Mouse (Mus musculus) retina, embryonic 14.5 days (tissue): Measurements from ENCODE around the gene Themis2.
"Not testable (repeated sequence)": the region's sequence is repeated elsewhere in the genome, so short reads cannot be mapped to it uniquely, and the experiment has no call there.

Experiments
- DNase-seq: peaks from one replicate; pipeline ENCODE4 v3.0.0-alpha.2; 2015; ENCODE audit warnings: low spot score

Gene Themis2

DNA sequence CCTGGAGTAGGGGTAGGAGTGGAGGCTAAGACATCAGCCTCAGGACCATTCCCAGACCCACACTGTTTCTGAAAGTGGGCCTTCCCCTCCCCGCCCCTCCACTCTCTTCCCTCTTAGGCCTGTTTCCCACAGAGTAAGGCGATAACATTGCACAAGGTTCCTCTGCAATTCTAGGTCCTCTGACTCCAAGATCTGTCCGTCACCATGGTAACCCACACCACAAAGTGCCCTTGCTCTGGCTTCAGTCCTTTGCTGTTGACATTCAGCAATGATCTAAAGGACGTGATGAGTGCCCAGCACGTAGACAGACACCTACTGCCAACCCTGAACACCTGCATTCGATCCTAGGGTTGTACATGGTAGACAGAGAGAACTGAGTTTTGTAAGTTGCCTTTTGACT lies 43.2 kb downstream of the Themis2 start:
- no peak for DNase-seq

DNA sequence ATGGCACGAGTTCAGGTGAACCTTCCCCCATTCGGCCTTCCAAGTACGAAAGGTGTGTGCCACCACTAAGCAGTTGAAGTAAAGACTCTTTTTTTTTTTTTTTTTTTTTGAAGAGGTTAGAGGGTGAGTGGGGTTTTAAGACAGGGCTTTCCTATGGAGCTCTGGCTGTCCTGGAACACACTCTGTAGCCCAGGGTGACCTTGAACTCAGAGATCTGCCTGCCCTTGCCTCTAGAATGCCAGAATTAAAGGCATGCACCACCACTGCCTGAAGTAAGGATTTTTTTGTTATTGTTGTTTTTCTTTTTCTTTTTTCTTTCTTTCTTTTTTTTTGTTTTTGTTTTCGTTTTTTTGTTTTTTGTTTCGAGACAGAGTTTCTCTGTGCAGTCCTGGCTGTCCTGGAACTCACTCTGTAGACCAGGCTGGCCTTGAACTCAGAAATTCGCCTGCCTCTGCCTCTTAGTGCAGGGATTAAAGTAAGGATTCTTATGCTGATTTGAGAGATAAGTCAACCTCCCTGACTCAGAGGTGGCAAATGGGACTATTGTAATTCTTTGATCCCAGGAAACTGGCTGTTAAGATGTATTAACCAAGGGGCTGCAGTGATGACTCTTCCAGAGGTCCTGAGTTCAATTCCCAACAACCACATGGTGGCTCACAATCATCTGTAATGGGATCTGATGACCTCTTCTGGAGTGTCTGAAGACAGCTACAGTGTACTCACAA lies 46.8 kb downstream of the Themis2 start:
- DNase-seq, result no peak

DNA sequence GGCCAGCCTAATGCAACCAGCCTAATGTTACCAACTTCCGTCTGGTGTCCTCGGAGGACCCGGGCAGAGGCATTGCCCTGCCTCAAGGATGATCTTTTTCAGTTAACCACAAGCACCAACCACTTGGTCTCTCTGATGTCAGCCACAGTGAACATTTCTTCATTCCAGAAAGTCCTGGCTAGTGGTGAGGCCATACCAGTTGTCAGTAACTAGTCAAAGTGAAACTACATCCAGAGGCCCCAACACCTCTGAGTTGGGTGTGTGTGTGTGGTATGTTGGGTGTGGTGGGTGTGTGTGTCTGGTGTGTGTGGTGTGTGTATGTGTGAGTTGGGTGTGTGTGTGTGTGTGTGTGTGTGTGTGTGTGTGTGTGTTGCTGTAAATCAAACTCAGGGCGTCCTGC lies 47.4 kb downstream of the Themis2 start:
- no peak for DNase-seq

DNA sequence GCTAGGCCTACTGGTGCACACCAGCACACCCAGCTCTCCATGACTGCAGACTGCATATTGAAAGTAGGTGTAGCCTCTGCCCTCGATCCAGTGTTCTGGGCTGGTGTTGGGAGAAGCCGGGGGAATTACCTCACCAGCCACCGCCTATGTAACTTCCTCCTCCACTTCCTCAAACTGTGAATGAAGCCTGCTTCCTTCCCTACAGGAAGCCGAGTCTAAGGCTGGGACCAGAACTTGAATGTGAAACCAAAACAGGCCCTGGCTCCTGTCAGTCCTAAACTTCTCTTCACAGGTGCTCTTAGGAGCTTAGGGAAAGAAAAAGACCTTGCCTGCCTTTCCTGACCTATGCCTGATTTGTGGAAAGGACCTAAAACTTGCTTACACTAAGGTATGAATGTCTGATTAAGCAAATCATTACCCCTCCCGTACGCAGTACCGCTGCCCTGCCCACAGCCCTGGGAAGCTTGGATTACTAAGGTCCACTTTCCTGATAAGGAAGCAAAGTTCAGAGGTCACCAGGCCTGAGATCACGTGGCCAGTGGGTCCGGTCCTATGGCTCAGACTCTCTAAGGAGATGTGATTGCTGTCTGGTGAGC lies 48.4 kb downstream of the Themis2 start:
- DNase-seq, result no peak

DNA sequence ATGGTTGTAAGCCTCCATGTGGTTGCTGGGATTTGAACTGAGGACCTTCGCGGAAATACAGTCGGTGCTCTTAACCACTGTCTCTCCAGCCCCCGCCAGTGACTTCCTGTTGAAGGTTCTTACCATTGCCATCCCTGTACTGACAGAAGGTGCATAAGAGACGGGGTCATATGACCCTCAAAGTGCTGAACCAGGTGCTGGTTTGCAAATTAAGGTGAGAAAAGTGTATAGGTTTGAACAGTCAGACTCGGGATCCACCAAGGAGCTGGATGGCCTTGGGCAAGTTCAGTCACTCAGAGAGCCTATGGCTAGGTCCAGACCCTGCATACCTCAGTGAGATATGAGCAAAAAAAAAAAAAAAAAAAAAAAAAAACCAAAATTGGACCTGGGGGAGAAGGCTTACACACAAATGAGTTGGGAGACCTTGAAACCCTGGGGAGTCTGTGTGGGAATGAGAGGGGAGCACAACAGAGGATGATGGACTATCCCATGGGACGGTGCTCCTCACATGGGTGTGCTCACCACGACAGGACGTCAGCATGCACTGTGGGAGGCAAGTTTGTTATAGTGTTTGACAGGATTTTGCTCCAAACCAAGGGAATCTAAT lies 49.2 kb downstream of the Themis2 start:
- DNase-seq, result no peak

DNA sequence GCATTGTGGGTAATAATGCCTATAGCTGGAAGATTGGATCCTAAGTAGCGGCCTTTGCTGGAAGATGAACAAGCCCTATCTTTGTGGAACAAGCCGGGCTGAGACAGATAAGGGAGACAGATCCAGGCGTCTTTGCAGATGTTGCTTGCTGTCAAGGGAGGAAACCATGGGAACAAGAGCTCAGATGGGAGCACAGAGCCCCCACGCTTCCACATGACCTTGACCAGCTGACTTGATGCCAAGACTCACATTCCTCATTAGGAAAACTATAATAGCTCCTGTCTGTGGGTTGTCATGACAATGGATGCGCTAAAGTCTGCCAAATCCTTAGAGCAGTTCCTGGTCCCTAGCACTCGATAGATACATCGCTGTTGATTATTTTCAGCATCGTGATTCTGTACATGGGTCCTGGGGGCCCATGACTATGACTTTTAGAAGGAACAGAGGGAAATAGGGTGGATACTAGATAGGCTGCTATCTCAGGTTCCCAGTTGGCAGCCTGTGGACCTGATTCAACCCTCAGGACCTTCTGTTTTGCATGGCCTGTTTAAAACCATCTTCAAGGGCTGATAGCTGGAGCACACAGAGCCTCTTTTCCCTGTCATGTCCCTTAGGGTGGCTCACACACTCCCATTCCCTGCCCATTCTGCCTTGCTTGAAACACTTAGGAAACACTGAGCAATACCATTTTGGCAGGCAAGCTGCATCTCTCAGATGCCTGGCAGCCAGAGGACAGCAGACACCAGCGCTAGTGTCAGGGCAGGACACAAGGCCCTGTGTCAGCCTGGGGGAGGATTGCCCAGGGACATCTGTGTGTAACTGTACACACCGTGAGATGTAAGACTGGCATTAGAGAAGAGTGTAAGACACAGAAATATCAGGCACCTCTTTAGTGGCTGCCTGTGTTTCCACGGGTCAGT lies 51.9 kb downstream of the Themis2 start:
- no peak for DNase-seq

DNA sequence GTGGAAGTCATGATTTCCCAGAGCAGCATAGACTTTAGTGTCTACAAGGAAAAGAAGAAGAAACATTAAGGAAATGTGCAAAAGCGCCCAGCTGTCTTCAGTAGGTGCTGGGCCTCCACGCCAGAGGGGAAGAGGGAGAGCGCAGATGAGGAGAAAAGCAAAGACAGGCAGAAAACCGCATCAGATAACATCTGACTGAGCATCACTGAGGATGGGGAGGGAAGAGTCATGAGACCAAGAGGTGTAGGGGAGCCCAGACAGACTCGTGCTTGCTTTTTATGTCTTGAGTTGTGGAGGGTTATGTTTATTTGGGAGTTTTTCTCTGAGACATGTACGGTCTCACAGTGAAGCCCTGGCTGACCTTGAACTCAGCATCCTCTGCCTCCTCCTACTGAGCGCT lies 54.7 kb downstream of the Themis2 start:
- DNase-seq, result no peak

DNA sequence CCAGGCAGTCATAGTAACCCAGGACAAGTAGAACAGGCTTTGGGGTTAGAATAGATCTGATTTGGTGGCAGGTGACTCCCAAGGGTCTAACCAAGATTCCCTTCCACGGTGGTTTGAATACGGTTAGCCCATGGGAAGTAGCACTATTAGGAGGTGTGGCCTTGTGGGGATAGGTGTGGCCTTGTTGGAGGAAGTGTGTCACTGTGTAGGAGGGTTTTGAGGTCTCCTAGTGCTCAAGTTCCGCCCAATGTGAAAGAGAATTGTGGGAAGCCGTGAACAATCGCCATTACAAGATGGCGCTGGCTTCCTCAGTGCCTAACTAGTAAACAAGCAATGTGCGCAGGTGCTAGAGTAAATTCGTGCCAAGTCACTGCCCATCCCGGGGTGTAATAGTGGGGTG lies 59.0 kb downstream of the Themis2 start:
- not testable (repeated sequence) for DNase-seq

DNA sequence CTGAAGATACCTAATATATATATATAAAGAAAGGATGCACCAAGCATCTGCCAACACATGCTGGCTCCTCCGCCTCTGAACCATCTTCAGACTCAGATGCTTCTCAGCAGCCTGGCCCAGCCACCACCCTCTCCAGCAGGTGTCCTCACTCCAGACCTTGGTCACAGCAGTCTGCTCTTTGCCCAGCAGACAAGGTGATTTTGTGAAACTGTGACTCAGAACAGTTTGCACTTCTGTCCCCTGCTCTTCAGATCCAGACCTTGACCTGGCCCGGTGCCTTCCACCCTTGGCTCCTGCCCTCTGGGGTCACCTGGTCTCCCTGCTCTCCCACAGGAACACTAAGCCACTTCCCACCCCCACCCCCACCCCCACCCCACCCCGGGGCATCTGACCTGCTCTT lies 60.3 kb downstream of the Themis2 start:
- DNase-seq, result no peak

DNA sequence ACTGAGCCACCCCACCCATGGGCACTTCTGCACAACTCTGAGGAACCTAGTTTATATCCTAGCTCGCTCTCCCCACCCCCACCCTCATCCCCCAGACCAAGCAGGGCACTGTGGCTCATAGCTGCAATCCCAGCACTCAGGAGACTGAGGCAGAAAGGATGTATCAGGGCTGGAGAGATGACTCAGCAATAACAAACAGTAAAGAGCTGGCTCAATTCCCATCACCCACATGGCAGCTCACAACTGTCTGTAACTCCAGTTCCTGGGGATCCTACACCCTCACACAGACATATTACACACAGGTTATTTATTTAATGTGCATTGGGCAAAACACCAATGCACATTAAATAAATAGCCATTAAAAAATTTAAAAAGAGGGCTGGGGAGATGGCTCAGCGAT lies 60.8 kb downstream of the Themis2 start:
- DNase-seq, result no peak

DNA sequence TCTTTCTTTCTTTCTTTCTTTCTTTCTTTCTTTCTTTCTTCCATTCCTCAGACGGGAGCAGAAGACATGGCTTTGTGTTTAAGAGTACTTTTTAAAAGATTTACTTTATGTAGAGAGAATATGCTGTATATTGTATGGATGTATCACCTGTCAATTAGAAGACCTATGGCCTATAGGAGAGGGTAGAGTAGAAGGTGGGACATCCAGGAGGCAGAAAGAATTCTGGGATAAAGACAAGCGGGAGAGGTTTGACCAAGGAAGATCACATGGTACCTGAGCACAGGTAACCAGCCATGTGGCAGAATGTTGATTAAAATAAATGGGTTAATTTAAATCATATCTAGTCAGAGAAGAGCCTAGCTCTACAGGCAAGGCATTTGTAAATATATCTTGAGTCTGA lies 61.4 kb downstream of the Themis2 start:
- DNase-seq, result no peak

DNA sequence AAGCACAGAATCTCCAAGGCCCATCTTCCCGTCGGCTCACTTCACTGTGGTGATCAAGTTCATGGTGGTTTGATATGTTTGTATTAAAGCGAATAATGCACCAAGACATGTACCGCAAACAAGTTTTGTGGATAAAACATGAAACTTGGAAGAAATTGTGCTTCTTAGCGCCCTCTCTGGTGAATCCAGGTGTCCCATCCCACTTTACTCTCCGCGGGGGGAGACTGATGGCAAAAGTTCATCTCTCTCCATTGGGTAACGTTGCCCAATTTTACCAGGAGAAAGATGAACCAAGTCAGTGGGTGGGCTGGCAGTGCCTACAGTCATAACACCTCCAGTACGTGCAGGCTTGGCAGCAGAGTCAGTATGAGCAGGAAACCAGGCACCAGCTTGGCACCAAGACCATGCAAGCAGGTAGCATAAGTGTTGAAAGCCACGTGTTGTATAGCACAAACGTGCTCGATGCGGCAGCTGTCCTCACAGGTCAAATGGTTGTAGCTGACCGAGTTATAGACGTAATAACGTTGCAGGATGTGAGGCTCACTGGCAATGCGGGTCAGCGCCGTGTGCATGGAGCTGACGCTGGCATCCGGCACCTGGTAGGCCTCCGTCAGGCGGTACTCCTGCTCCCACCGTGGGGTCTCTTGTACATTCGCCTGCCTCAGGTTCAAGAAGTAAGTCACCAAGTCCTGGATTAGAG lies 63.0 kb downstream of the Themis2 start:
- no peak for DNase-seq

DNA sequence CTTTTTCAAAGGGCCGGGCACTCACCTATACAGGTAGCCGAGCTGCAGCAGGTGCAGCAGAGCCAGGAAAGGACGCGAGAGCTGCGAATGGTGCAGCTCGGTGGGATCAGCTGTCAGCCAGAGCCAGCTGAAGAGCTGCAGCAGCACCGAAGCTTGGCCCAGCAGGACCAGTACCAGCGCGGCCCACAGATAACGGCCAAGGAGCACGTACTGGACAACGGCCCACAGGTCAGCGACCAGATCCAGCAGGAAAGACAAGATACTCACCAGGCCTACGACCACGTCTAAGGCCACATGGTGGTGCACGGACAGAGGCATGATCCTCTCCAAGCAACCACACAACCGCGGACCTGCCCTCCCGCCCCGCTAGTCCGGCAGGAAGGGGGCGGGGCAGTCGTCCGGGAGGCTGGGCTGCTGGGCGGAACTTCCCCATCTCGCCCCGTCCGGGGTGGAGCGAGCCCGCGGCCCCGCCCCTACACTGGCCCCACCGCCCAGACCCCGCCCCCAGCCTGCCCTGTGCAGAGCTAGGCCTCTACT lies 64.0 kb downstream of the Themis2 start, which contains the start of gene Xkr8:
TSS of gene Xkr8 (minus strand) at position 399 of the 537 bp plus-strand sequence.
- DNase-seq, result peak; percentile 89
